Mouse (Mus musculus) thymus, postnatal 10 days (tissue): ENCODE measurements around the gene Sec24d.
A peak's percentile ranks its signal among the peaks of the same experiment; 100 is the strongest.
"Not testable (repeated sequence)": the region's sequence is repeated elsewhere in the genome, so short reads cannot be mapped to it uniquely, and the experiment has no call there.

Source experiments
- DNase-seq, 2 experiments: peaks; one replicate each; pipeline ENCODE4 v3.0.0; 2021; ENCODE audit warnings: low spot score in 2 of 2

Sec24d gene

DNA sequence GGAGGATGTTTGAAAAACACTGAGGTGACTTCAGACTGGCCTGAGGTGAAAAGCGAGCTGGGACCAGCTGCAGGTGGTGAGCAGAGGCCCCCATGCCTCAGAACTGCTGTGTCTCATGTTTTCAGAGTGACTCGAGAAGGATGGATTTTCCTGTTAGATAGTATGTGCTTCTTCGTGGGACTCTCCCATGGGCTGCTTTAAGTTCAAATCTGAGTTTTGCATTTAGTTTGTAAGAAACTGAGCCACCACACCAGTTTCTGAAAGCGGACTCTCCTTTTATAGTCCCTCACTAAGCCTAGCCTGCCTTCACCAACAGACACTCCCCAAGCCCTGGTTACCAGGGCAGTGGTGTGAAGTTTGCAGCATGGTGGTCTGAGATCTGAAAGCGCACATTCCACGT is 70.6 kb downstream of the Sec24d start:
- DNase-seq = no peak

DNA sequence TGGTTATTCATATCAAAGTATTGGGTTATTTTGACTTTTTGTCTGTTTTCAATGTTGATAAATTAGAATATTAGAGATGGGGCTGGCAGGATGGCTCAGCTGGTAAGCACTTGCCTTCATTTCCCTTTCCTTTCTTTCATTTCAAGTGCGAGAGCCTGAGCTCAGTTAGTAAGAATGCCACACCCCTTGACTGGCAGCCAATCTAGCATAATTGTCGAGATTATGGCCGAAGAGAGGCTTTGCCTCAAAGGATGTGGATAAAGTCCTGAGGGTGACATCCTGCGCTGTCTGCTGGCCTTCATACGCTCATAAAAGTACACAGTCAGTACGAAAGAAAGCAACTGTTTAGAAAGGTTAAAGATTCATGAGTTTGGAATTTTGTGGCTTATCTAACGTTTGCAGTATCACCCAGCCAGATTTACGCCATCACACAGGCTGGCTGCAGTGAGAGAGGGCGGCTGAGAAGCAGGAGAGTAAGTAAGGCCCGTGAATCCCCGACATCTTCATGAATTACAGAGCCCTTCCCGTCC is 71.5 kb downstream of the Sec24d start:
- DNase-seq = no peak

DNA sequence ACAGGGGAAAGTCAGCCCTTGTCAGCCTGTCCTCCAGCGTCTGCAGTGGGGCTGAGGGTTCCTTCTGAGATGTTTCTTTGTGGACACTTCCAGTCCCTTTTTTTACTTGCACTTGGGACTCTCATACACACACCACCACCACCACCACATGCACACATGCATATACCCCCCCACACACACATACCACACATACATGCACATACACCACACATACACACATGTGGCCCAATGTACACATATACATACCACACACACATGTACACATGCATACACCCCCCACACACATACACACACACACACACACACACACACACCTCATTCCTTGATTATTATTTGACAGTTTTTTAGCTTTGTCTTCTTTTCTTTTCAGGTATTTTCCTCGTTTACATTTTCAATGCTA is 73.8 kb downstream of the Sec24d start:
- DNase-seq = no peak

DNA sequence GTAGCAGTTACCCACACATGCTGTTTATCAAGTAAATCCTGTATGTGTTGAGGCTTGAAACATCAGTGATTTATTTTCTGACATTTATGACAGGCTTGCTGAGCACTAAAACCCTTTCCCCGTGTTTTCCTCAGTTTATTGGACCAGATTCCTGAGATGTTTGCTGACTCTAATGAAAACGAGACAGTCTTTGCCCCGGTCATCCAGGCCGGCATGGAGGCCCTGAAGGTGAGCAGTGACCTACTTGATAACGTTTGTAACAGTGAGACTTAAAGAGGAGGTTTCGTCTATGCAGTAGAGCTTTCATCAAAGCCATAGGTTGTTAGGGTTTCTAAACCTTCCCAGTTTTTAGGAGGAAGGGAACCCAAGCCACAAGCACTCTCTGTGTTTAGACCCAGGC is 76.4 kb downstream of the Sec24d start:
- no peak for DNase-seq

DNA sequence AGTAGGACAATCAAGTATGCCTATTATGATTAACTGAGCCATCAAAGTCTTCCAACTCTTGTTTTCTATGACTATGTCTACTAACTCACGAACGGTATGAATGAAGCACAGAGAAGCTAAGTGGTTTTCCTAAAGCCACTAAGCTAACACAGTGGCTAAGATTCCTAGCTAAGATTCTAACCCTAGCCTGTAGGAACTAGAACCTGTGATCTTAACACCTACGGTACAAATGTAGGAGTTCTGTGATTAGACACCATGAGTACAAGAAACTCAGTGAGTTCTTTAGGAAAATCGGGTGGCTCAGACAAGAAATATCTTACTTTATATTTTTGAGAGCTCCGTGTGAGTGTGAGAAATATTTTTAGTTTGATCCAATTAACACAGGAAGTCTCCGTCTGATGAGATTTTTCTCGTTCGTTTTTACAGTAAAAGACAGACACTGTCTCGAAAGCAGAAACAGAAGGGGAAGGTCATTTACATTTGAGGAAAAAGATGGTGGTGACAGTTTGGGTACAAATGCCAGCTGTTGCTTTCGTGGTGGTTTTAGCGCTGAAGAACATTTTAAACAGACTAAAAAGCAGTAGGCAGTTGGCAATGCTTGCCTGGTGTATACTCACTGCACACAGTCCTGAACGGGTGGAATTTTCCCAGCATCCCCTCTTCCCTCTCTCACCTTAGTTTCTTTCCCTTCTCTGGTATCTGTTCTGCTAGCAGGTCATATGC is 81.0 kb downstream of the Sec24d start:
- DNase-seq = no peak

- no peak for DNase-seq
Measured at GRCm38 (mm10) chr3:123350602-123351001, 83.3 kb downstream of the Sec24d start.

- no peak for DNase-seq
Measured at GRCm38 (mm10) chr3:123351519-123351918, 84.3 kb downstream of the Sec24d start.

- DNase-seq = peak in 1 of 2 experiments; percentile 16
Measured at GRCm38 (mm10) chr3:123353183-123353582, 85.9 kb downstream of the Sec24d start.

DNA sequence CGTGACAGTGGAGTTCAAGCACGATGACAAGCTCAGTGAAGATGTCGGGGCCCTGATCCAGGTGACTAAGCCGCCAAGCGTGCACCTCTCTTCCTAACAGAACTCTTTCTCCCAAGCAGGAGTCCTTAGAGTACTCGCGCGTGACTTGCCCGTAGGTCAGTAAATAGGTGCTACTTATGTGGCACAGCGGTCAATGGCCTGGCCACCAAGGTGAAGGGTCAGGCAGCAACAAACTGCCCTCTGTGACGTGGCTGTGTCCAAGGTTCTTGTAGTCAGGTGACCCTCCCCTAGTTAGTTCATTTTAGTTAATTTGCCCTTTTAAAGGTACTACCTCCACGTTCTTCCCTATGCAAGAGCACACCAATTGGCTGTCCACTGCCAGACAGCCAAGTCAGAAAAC is 86.4 kb downstream of the Sec24d start:
- DNase-seq = no peak

DNA sequence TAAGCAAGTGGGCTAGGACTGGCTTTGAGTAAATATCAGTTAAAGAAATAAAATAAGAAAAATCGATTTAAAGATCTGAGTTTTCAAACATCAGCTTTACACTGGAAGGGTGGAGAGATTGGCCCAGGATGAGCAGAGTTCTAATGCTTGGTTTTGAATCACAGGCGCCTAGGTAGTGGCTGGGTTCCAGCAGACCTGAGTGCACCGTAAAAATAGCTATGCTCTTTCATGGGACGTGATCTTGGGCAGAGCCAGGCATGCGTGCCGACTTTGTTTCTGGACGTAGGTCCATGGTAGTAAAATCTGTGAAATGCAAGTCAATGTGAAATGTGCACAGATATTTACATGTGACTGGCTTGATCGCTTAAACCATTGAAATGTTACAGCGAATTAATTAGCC is 87.1 kb downstream of the Sec24d start:
- no peak for DNase-seq

- no peak for DNase-seq
Measured at GRCm38 (mm10) chr3:123356377-123356991, 89.2 kb downstream of the Sec24d start.

- not testable (repeated sequence) for DNase-seq
Measured at GRCm38 (mm10) chr3:123366820-123367219, 99.6 kb downstream of the Sec24d start.

DNA sequence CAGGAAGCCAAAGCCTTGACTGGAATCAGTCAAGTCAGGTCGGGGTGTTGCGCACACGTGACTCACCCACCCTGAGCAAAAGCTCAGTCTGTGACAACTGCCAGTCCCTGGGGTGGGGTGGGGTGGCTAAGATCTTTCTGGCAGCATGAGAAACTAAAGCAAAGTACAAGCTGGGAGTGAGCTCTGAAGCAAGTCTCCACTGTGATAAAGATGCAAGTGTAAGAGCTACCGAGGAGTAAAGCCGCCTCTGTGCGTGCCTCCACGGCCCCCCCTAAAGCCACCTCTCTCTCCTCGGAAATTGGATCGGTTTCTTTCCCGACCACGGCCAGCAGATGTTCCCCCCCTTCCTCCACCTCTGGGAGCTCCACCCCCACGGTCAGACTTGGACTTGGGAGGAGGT is 101.9 kb downstream of the Sec24d start:
- DNase-seq = no peak

- DNase-seq = no peak
Measured at GRCm38 (mm10) chr3:123370927-123371326, 103.7 kb downstream of the Sec24d start.

GRCm38 (mm10) chr3:123371766-123372535 is 104.7 kb downstream of the Sec24d start:
- DNase-seq = no peak

- DNase-seq = no peak
Measured at GRCm38 (mm10) chr3:123376562-123376961, 109.3 kb downstream of the Sec24d start.

GRCm38 (mm10) chr3:123384435-123384834 is 117.2 kb downstream of the Sec24d start:
- DNase-seq = no peak

- DNase-seq = peak in 1 of 2 experiments; percentile 11
Measured at GRCm38 (mm10) chr3:123385118-123385485, 117.8 kb downstream of the Sec24d start.

GRCm38 (mm10) chr3:123385486-123386156 is 118.4 kb downstream of the Sec24d start, which contains the start of gene Mettl14:
Gene Mettl14 (minus strand): TSS chr3:123386108.
- DNase-seq = peak; percentile 96 to 97

DNA sequence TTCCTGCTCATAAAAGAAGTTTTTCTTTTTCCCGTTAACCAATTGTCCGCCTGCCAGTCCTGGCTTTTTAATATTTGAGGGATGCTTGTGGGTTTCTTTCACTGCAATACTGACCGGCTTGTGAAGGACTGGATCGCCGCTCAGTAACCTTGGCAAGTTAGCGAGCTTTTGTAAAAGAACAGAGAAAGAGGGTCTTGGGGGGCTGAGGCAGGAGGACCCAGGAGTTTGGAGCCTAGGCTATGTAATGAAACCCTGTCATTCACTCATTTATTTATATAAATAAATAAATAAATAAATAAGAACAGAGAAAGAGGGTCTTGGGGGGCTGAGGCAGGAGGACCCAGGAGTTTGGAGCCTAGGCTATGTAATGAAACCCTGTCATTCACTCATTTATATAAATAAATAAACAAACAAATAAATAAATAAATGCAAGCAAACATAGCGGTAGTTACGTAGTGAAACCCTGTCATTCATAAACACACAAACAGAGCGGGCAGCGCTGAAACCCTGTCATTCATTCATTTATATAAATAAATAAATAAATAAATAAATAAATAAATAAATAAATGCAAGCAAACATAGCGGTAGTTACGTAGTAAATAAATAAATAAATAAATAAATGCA is 119.0 kb downstream of the Sec24d start:
- not testable (repeated sequence) for DNase-seq

DNA sequence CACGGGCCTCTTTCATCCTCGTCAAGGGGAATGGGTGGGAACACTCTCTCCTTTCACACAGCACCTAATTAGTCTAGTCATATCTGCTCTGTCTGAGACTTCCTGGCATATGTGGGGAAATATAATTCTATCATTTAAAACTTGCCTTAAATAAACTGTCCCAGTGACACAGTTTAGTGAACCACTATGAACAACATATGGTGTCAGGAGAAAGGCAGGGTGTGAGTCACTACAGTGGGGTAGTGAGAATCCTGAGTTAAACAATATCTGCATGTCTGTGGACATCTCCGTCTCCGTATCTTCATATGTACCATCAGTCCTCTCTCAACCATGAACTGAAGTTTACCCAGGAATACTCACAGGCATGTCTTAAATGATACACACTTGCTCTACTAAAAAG is 123.9 kb downstream of the Sec24d start:
- DNase-seq = no peak
